25 mouse cellular contexts compared by ENCODE assay signal in the genomic region with DNA sequence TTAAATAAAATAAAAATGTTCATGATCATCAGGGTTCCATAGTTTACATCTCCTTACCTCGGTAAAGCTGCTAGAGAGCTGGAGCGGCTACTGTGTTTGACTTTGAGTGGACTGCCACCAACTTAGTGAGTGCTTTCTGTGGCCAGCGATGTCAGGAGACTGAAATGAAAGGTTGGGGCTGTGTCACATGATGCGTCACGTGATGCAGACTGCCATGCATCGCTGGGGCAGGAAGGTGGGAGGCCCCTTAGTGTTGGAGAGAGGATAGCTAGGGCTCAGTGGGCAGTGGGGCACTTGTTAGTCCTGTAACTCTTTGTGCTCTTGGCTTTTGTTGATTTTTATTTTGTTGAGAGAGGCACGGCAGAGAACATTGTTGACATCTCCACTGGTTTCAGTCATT. TPM values are rescaled to one million over a fixed set of nuclear protein-coding genes. Genes with fewer than 3 reads are reported as not detected.
DNase-seq lines count a peak whose midpoint lies in the region; TF ChIP-seq lines count a peak whose summit lies in the region.
"Had no signal": no experiment of that assay in that cellular context is flagged by ENCODE, and none has a peak within 500 bp of the region (broad histone marks: within the 10 kb centered on the region; RNA-seq: fewer than 3 reads in every experiment).

No protein-coding gene starts in this region.

- no peak for TF ChIP-seq POLR2A in CH12.LX (IDR thresholded peaks at IDR 0.05; ENCODE audit: low read depth, low read length)
- no peak for TF ChIP-seq POLR2A in MEL (IDR thresholded peaks at IDR 0.05; ENCODE audit: control insufficient read depth in 1 of 2, insufficient read depth in 1 of 2, low read depth in 1 of 2, low read length in 2 of 2, poor library complexity in 1 of 2)

- no peak for TF ChIP-seq CTCF in CH12.LX (conservative IDR thresholded peaks at IDR 0.05 in 1 of 2, IDR thresholded peaks at IDR 0.05 in 1 of 2; ENCODE audit: low read depth in 2 of 2, low read length in 2 of 2)
- TF ChIP-seq CTCF in MEL (IDR thresholded peaks at IDR 0.05 in 2 of 3, conservative IDR thresholded peaks at IDR 0.05 in 1 of 3; ENCODE audit: control insufficient read depth in 1 of 3, insufficient read depth in 1 of 3, low read depth in 2 of 3, low read length in 3 of 3, poor library complexity in 1 of 3, severe bottlenecking in 1 of 3) = no peak

- TF ChIP-seq EP300 in CH12.LX (IDR thresholded peaks at IDR 0.05; ENCODE audit: low read length) = no peak
- no peak for TF ChIP-seq EP300 in MEL (IDR thresholded peaks at IDR 0.05; ENCODE audit: low read depth in 1 of 2, low read length in 2 of 2)

- H3K36me3 ChIP-seq in CH12.LX (replicated peaks in 1 of 2; ENCODE audit: control insufficient read depth in 1 of 2, insufficient read depth in 1 of 2, low read length in 1 of 2) (peaks cover 20 to 48% of the 10 kb centered on the region in 2 experiments), MEL (ENCODE audit: control insufficient read depth in 1 of 2, insufficient read depth in 2 of 2, low read length in 2 of 2) (no peaks in the 10 kb centered on the region)
- H3K36me3 ChIP-seq in hindbrain, embryonic 10.5 days = peaks cover 85% of the 10 kb centered on the region

- no peak overlapping the region for H3K4me3 ChIP-seq in CH12.LX (replicated peaks in 1 of 3; ENCODE audit: low read depth in 2 of 3, low read length in 2 of 3, poor library complexity in 1 of 3)
- no peak overlapping the region for H3K4me3 ChIP-seq in MEL (ENCODE audit: control insufficient read depth in 1 of 2, insufficient read depth in 1 of 2, low read depth in 2 of 2, low read length in 2 of 2)
- H3K4me3 ChIP-seq in hindbrain, embryonic 10.5 days = no peak overlapping the region
- H3K4me3 ChIP-seq: embryonic facial prominence, embryonic 13.5 days; embryonic facial prominence, embryonic 15.5 days; erythroblast, embryonic 14.5 days; forebrain, embryonic 10.5 days; forebrain, embryonic 12.5 days had no signal

- peak; percentile 15 for DNase-seq in CH12.LX (ENCODE audit: extremely low read depth)
- DNase-seq in ES-CJ7 (ENCODE audit: low read depth, low spot score) = peak; percentile 41
- no peak for DNase-seq in MEL (ENCODE audit: low read depth, low spot score)
- peak; percentile 71 for DNase-seq in ZHBTc4 (ENCODE audit: low read depth, low spot score)
- DNase-seq in right cerebral cortex, postnatal 14 days = no peak
- no peak for DNase-seq in hindbrain, embryonic 10.5 days (ENCODE audit: low spot score)
- no peak for DNase-seq in layer of hippocampus, adult 18-20 months (ENCODE audit: low spot score in 2 of 2)
- DNase-seq in frontal cortex, postnatal 14 days (ENCODE audit: low spot score in 2 of 2) = no peak
- DNase-seq: adrenal gland, adult 2 months; adrenal gland, postnatal 10 days; adrenal gland, postnatal 25 days; cerebellum, adult 11 months; cerebellum, adult 18-20 months; cerebellum, adult 8-10 months; cerebellum, adult 9-11 months; cerebellum, postnatal 14 days; cerebellum, postnatal 36 days; embryo, embryonic 11 days had no signal

- TF ChIP-seq RAD21 in CH12.LX (IDR thresholded peaks at IDR 0.05; ENCODE audit: low read depth, low read length) (no peak), MEL (IDR thresholded peaks at IDR 0.05; ENCODE audit: low read depth, low read length) (no peak)

- in situ Hi-C loops in CH12.LX (cut with MboI; ENCODE audit: low pct_ligation_motif_present, low pct_unique_long_range_greater_than_20kb, low sequenced_read_pairs) = no loop called here

- peaks cover 2 to 12% of the 10 kb centered on the region in 2 experiments; a peak in 2 of 4 replicates for H3K4me1 ChIP-seq in CH12.LX (ENCODE audit: control insufficient read depth in 1 of 2, insufficient read depth in 2 of 2)
- H3K4me1 ChIP-seq in MEL (ENCODE audit: control insufficient read depth in 1 of 2, insufficient read depth in 2 of 2, low read length in 2 of 2) = no peaks in the 10 kb centered on the region
- H3K4me1 ChIP-seq in hindbrain, embryonic 10.5 days (replicated peaks) = no peaks in the 10 kb centered on the region
- H3K4me1 ChIP-seq: embryonic facial prominence, embryonic 13.5 days; embryonic facial prominence, embryonic 15.5 days; forebrain, embryonic 10.5 days; forebrain, embryonic 12.5 days had no signal

- no peaks in the 10 kb centered on the region for H3K27me3 ChIP-seq in CH12.LX (replicated peaks)
- H3K27me3 ChIP-seq in MEL (ENCODE audit: control insufficient read depth in 1 of 2, insufficient read depth in 2 of 2, low read length in 2 of 2) = no peaks in the 10 kb centered on the region
- H3K27me3 ChIP-seq in hindbrain, embryonic 10.5 days (ENCODE audit: insufficient read depth, poor library complexity, severe bottlenecking) = no peaks in the 10 kb centered on the region
- H3K27me3 ChIP-seq: embryonic facial prominence, embryonic 13.5 days; embryonic facial prominence, embryonic 15.5 days; forebrain, embryonic 12.5 days had no signal

- dilution Hi-C loops in CH12.LX (cut with MboI; ENCODE audit: extremely low pct_ligation_motif_present, extremely low pct_unique_long_range_greater_than_20kb, low sequenced_read_pairs) = no loop called here

- 83% methylated on average over 7 of the region's 7 CpGs for WGBS in hindbrain, embryonic 10.5 days

- H3K79me2 ChIP-seq in CH12.LX (replicated peaks; ENCODE audit: control insufficient read depth, extremely low read depth, insufficient read depth, poor library complexity, severe bottlenecking) = no peaks in the 10 kb centered on the region
- no peaks in the 10 kb centered on the region for H3K79me2 ChIP-seq in MEL (ENCODE audit: control insufficient read depth, insufficient read depth, low read length, poor library complexity)

- H3K9ac ChIP-seq in CH12.LX (ENCODE audit: insufficient read depth, low read depth) (no peak overlapping the region), MEL (ENCODE audit: control insufficient read depth, low read depth, low read length, poor library complexity, severe bottlenecking) (no peak overlapping the region)
- H3K9ac ChIP-seq: embryonic facial prominence, embryonic 13.5 days; embryonic facial prominence, embryonic 15.5 days; forebrain, embryonic 12.5 days had no signal

- no peak overlapping the region for H3K4me2 ChIP-seq in CH12.LX (ENCODE audit: insufficient read depth, low read depth, poor library complexity, severe bottlenecking)
- H3K4me2 ChIP-seq: embryonic facial prominence, embryonic 13.5 days; embryonic facial prominence, embryonic 15.5 days; forebrain, embryonic 12.5 days had no signal

- H3K9me3 ChIP-seq in CH12.LX (replicated peaks; ENCODE audit: low read length) = peaks cover 2% of the 10 kb centered on the region
- no peaks in the 10 kb centered on the region for H3K9me3 ChIP-seq in MEL (replicated peaks; ENCODE audit: insufficient read depth, low read length)
- no peaks in the 10 kb centered on the region for H3K9me3 ChIP-seq in hindbrain, embryonic 10.5 days
- H3K9me3 ChIP-seq: embryonic facial prominence, embryonic 13.5 days; embryonic facial prominence, embryonic 15.5 days; forebrain, embryonic 10.5 days; forebrain, embryonic 12.5 days had no signal

- H3K27ac ChIP-seq in CH12.LX (ENCODE audit: insufficient read depth, low read depth) = no peak overlapping the region
- no peak overlapping the region for H3K27ac ChIP-seq in MEL (ENCODE audit: control insufficient read depth, low read depth, low read length)
- H3K27ac ChIP-seq in hindbrain, embryonic 10.5 days = no peak overlapping the region
- H3K27ac ChIP-seq: embryonic facial prominence, embryonic 13.5 days; embryonic facial prominence, embryonic 15.5 days; forebrain, embryonic 10.5 days; forebrain, embryonic 12.5 days had no signal

TF ChIP-seq in CH12.LX, 34 proteins besides CTCF, POLR2A, EP300 and RAD21:
- TF ChIP-seq USF2 (conservative IDR thresholded peaks at IDR 0.05; ENCODE audit: low read depth, low read length) (peak; percentile 73), USF1 (IDR thresholded peaks at IDR 0.05; ENCODE audit: low read depth, low read length) (peak; percentile 53), MXI1 (IDR thresholded peaks at IDR 0.05; ENCODE audit: low read depth, low read length) (no peak)
TF ChIP-seq in CH12.LX: peak in this region for 2.

TF ChIP-seq in MEL, 35 proteins besides CTCF, POLR2A, EP300 and RAD21 (continues in another document):
- TF ChIP-seq USF1 (IDR thresholded peaks at IDR 0.05; ENCODE audit: low read depth, low read length) (peak; percentile 55), SIN3A (IDR thresholded peaks at IDR 0.05; ENCODE audit: low read length) (no peak), TAL1 (IDR thresholded peaks at IDR 0.05; ENCODE audit: low read length) (no peak), USF2 (IDR thresholded peaks at IDR 0.05; ENCODE audit: borderline replicate concordance in 1 of 2, insufficient read depth in 1 of 2, low read depth in 1 of 2, low read length in 2 of 2) (peak in 1 of 2 experiments; percentile 24; a peak in 1 of 4 replicates)

RNA-seq across cellular contexts. Expression of gene Ak7, which starts 9.9 kb away (rescaled TPM):
- total RNA-seq in CH12.LX (2012; rRNA removed) (0.13 and 0.38 TPM in 2 replicates), CH12.LX (2014; rRNA removed) (0.11 and 0.24 TPM in 2 replicates), MEL (2012; rRNA removed) (0.13 and 0.31 TPM in 2 replicates)
- polyA plus RNA-seq in CH12.LX (2012; ENCODE audit: insufficient read length, low read depth) (0.46 and 0.51 TPM in 2 replicates), MEL (2012; ENCODE audit: insufficient read depth in 1 of 2, insufficient read length in 2 of 2, low read depth in 1 of 2, low replicate concordance in 2 of 2, missing spikeins in 1 of 2) (under 1 TPM in 1 of 2 experiments, not detected in 1; 0.36 TPM)
- 1.1 and 2.1 TPM in 2 replicates for polyA plus RNA-seq in hindbrain, embryonic 10.5 days (2016; fragmentation: Nextera tagmentation; extraction: Ambion mirVana)
- 1 to 10 TPM; 1.7 to 2.5 TPM for total RNA-seq in layer of hippocampus, adult 18-20 months (2021)
- total RNA-seq: common myeloid progenitor, adult 5-6 weeks had no signal
- polyA plus RNA-seq: embryonic facial prominence, embryonic 11.5 days; erythroblast, embryonic 14.5 days had no signal

RNA-seq across cellular contexts. Expression of gene Atg2b, which starts 10.8 kb away (rescaled TPM):
- 27.3 and 28.5 TPM in 2 replicates for total RNA-seq in CH12.LX (2012; rRNA removed)
- total RNA-seq in CH12.LX (2014; rRNA removed) = 26.6 and 26.9 TPM in 2 replicates
- 24.1 and 28.4 TPM in 2 replicates for polyA plus RNA-seq in CH12.LX (2012; ENCODE audit: insufficient read length, low read depth)
- total RNA-seq in MEL (2012; rRNA removed) = 28.3 and 31.3 TPM in 2 replicates
- 10 to 100 TPM in 1 of 2 experiments, not detected in 1; 35.9 TPM for polyA plus RNA-seq in MEL (2012; ENCODE audit: insufficient read depth in 1 of 2, insufficient read length in 2 of 2, low read depth in 1 of 2, low replicate concordance in 2 of 2, missing spikeins in 1 of 2)
- 10.7 and 11.4 TPM in 2 replicates for polyA plus RNA-seq in hindbrain, embryonic 10.5 days (2016; fragmentation: Nextera tagmentation; extraction: Ambion mirVana)
- 10 to 100 TPM; 45.4 to 46.0 TPM for total RNA-seq in layer of hippocampus, adult 18-20 months (2021)

RNA-seq across cellular contexts. Expression of gene Gskip, which starts 11.2 kb away (rescaled TPM):
- 12.3 and 13.9 TPM in 2 replicates for total RNA-seq in CH12.LX (2012; rRNA removed)
- 21.9 TPM in 2 replicates for total RNA-seq in CH12.LX (2014; rRNA removed)
- polyA plus RNA-seq in CH12.LX (2012; ENCODE audit: insufficient read length, low read depth) = 13.3 and 15.9 TPM in 2 replicates
- 12.0 and 12.6 TPM in 2 replicates for total RNA-seq in MEL (2012; rRNA removed)
- polyA plus RNA-seq in MEL (2012; ENCODE audit: insufficient read depth in 1 of 2, insufficient read length in 2 of 2, low read depth in 1 of 2, low replicate concordance in 2 of 2, missing spikeins in 1 of 2) = 10 to 100 TPM in 1 of 2 experiments, not detected in 1; 13.9 TPM
- polyA plus RNA-seq in hindbrain, embryonic 10.5 days (2016; fragmentation: Nextera tagmentation; extraction: Ambion mirVana) = 40.5 and 40.6 TPM in 2 replicates
- total RNA-seq in layer of hippocampus, adult 18-20 months (2021) = 10 to 100 TPM; 29.5 to 30.3 TPM

Comparison
In these comparisons a context has a peak if more than half of its experiments do, and no peak if none do; other contexts are left out.
1. DNase-seq: peak in CH12.LX (single experiment), ES-CJ7 (single experiment) and ZHBTc4 (single experiment); none in MEL (single experiment), right cerebral cortex, postnatal 14 days (single experiment), hindbrain, embryonic 10.5 days (single experiment), layer of hippocampus, adult 18-20 months (0 of 2) and frontal cortex, postnatal 14 days (0 of 2).
2. Of the 35 proteins assayed by ChIP-seq in both MEL and CH12.LX: peak only in MEL: none; only in CH12.LX: none; in both: USF1; in neither: 33; mixed calls (peak in some experiments, not most) for 1.